Mouse (Mus musculus) myocyte (in vitro differentiated cells): ENCODE measurements at regions not wholly inside any gene's neighbourhood (a gene's known extent, or its start where the extent isn't known, plus 50 kb on each side); places are given as distances from the start of the nearest gene placed in this dataset.

Experiments used
- H3K27me3 ChIP-seq: one replicate; pipeline ENCODE4 v1.6.1; 2011; ENCODE audit not compliant: control insufficient read depth, insufficient read depth, insufficient read length
- H3K36me3 ChIP-seq: one replicate; pipeline ENCODE4 v1.6.1; 2011; ENCODE audit not compliant: control insufficient read depth, insufficient read depth
- H3K4me2 ChIP-seq: one replicate; pipeline ENCODE4 v1.6.1; 2011; ENCODE audit warnings: low read depth, control low read depth
- H3K4me3 ChIP-seq: one replicate; pipeline ENCODE4 v1.5.1; 2011; ENCODE audit warnings: mild to moderate bottlenecking, control low read depth, moderate library complexity
- H3K79me2 ChIP-seq: one replicate; pipeline ENCODE4 v1.6.1; 2011; ENCODE audit not compliant: control insufficient read depth, insufficient read depth
- H3ac ChIP-seq: one replicate; pipeline ENCODE4 v1.6.1; 2011; ENCODE audit not compliant: control insufficient read depth, insufficient read length
- CEBPB ChIP-seq: IDR thresholded peaks from 2 replicates; pipeline ENCODE4 v1.6.1; 2011; ENCODE audit warnings: mild to moderate bottlenecking, moderate library complexity; ENCODE audit not compliant: poor library complexity, insufficient read depth, severe bottlenecking
- E2F4 ChIP-seq: IDR thresholded peaks from one replicate; pipeline ENCODE4 v1.6.1; 2011; ENCODE audit warnings: mild to moderate bottlenecking, control low read depth, moderate library complexity; ENCODE audit not compliant: insufficient read depth
- MAX ChIP-seq: IDR thresholded peaks from one replicate; pipeline ENCODE4 v1.6.1; 2011; ENCODE audit warnings: low read depth, mild to moderate bottlenecking, control low read depth
- MYOD1 ChIP-seq, 3 experiments: IDR thresholded peaks; one replicate each; pipeline ENCODE4 v1.6.1; 2011; ENCODE audit warnings: control low read depth in 2 of 3, low read depth in 2 of 3, mild to moderate bottlenecking in 2 of 3, moderate library complexity in 1 of 3; ENCODE audit not compliant: insufficient read length in 2 of 3, control insufficient read depth in 1 of 3
- MYOG ChIP-seq, 3 experiments: IDR thresholded peaks; one replicate each; pipeline ENCODE4 v1.6.1; 2011; ENCODE audit warnings: control low read depth in 2 of 3, low read depth in 2 of 3, mild to moderate bottlenecking in 2 of 3; ENCODE audit not compliant: insufficient read length in 2 of 3, control insufficient read depth in 1 of 3, insufficient read depth in 1 of 3
- POLR2A ChIP-seq: IDR thresholded peaks from one replicate; pipeline ENCODE4 v1.6.1; 2011; ENCODE audit warnings: low read depth, mild to moderate bottlenecking, control low read depth, moderate library complexity; ENCODE audit not compliant: insufficient read length
- POLR2AphosphoS2 ChIP-seq: IDR thresholded peaks from one replicate; pipeline ENCODE4 v1.6.1; 2011; ENCODE audit warnings: low read depth, control low read depth; ENCODE audit not compliant: insufficient read length
- REST ChIP-seq: IDR thresholded peaks from one replicate; pipeline ENCODE4 v1.6.1; 2011; ENCODE audit warnings: mild to moderate bottlenecking, control low read depth, moderate library complexity; ENCODE audit not compliant: insufficient read depth, insufficient read length
- SRF ChIP-seq: IDR thresholded peaks from one replicate; pipeline ENCODE4 v1.6.1; 2011; ENCODE audit warnings: low read depth; ENCODE audit not compliant: control insufficient read depth, insufficient read length
- TCF12 ChIP-seq: IDR thresholded peaks from one replicate; pipeline ENCODE4 v1.6.1; 2011; ENCODE audit warnings: mild to moderate bottlenecking, control low read depth; ENCODE audit not compliant: poor library complexity, insufficient read depth, severe bottlenecking
- TCF3 ChIP-seq: IDR thresholded peaks from one replicate; pipeline ENCODE4 v1.6.1; 2011; ENCODE audit warnings: low read depth, control low read depth; ENCODE audit not compliant: insufficient read length
- USF1 ChIP-seq: IDR thresholded peaks from one replicate; pipeline ENCODE4 v1.6.1; 2011; ENCODE audit warnings: low read depth, mild to moderate bottlenecking, control low read depth, moderate library complexity

DNA sequence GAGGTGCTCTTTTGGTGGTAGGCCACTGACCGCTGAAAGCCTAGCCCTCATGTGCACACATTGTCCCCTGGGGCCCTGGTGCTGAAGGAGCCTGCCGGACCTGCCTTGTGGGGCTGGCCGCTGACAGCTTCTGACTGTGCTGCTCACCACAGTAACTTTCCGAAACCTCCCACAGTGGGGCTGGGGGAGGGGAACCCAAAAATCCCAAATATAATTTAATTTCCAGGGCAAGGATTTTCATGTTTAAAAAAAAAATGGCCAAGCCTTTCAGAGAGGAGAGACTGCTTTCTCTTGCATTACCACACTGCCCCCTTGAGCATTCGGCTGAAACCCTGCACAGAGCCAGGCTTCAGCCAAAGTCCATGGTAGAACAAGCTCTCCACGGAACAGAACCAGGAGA is 81.5 kb downstream of the Pctp start:
- H3K36me3 ChIP-seq, result no peaks in the 10 kb centered on the region
- no peaks in the 10 kb centered on the region for H3K27me3 ChIP-seq
- no peak for TF ChIP-seq TCF12
- no peak for TF ChIP-seq REST
- TF ChIP-seq CEBPB, result no peak
- no peak for TF ChIP-seq MYOD1 (IDR thresholded peaks at IDR 0.05; ENCODE audit: control insufficient read depth in 1 of 3, insufficient read length in 2 of 3, low read depth in 2 of 3)
- TF ChIP-seq POLR2AphosphoS2, result no peak
- no peak for TF ChIP-seq SRF
- TF ChIP-seq MAX, result no peak
- no peak for TF ChIP-seq MYOG (IDR thresholded peaks at IDR 0.05; ENCODE audit: control insufficient read depth in 1 of 3, insufficient read depth in 1 of 3, insufficient read length in 2 of 3, low read depth in 2 of 3)
- TF ChIP-seq USF1, result no peak
- TF ChIP-seq POLR2A, result no peak

DNA sequence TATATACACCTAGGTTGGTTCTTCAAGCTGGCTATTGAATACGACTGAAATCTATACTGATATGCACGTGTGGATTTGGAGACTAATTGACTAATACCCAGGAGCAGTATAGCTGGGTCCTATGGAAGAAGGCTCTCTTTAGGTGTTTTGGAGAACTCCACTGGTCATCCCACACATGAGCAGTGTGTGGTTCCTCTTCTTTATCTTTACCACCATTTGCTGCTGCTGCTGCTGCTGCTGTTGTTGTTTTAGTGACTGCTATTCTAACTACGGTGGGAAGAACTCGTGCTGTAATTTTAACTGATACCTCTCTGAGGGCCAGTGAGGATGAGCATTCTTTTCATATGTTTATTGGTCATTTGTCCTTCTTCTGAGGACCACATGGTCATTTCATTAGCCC is 86.9 kb downstream of the Pctp start:
- TF ChIP-seq POLR2AphosphoS2 (no peak), SRF (no peak), POLR2A (no peak), MYOD1 (IDR thresholded peaks at IDR 0.05; ENCODE audit: control insufficient read depth in 1 of 3, insufficient read length in 2 of 3, low read depth in 2 of 3) (no peak), REST (no peak), TCF3 (no peak), MAX (no peak), MYOG (IDR thresholded peaks at IDR 0.05; ENCODE audit: control insufficient read depth in 1 of 3, insufficient read depth in 1 of 3, insufficient read length in 2 of 3, low read depth in 2 of 3) (no peak), USF1 (no peak), E2F4 (no peak), TCF12 (no peak), CEBPB (no peak)
- Histone ChIP-seq H3K79me2 (no peaks in the 10 kb centered on the region), H3K4me2 (no peak overlapping the region), H3K27me3 (no peaks in the 10 kb centered on the region), H3K4me3 (no peak overlapping the region), H3ac (no peak overlapping the region), H3K36me3 (no peaks in the 10 kb centered on the region)

More for the DNA sequence above, 81.5 kb downstream of the Pctp start:
- H3K79me2 ChIP-seq, result no peaks in the 10 kb centered on the region
- H3K4me2 ChIP-seq, result no peak overlapping the region
- H3ac ChIP-seq, result no peak overlapping the region
- no peak overlapping the region for H3K4me3 ChIP-seq

DNA sequence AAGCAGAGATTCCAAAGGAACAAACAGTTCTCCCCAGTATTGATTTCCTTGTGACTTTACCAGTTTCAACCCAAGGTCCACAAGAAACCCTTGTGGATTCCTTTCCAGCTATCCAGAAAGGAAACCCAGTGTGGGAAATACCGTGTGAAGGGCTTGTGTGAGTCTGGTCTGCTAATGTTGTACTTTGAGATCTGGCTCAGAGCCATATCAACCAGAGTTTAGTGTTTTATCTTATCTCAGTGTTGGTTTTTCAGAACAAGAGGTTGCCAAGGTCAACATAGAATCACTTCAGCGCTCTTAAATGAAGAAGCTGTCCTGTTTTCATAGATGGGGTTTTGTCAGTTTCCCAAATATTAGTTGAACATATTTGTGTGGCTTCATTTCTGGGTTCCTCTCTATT is 88.1 kb downstream of the Pctp start:
- Histone ChIP-seq H3K79me2 (no peaks in the 10 kb centered on the region), H3K4me2 (no peak overlapping the region), H3ac (no peak overlapping the region), H3K36me3 (no peaks in the 10 kb centered on the region), H3K27me3 (no peaks in the 10 kb centered on the region), H3K4me3 (no peak overlapping the region)
- no peak for TF ChIP-seq E2F4
- TF ChIP-seq TCF12, result no peak
- TF ChIP-seq POLR2A, result no peak
- no peak for TF ChIP-seq MAX
- TF ChIP-seq USF1, result no peak
- TF ChIP-seq MYOD1 (IDR thresholded peaks at IDR 0.05; ENCODE audit: control insufficient read depth in 1 of 3, insufficient read length in 2 of 3, low read depth in 2 of 3), result no peak
- TF ChIP-seq MYOG (IDR thresholded peaks at IDR 0.05; ENCODE audit: control insufficient read depth in 1 of 3, insufficient read depth in 1 of 3, insufficient read length in 2 of 3, low read depth in 2 of 3), result no peak
- TF ChIP-seq TCF3, result no peak
- no peak for TF ChIP-seq POLR2AphosphoS2
- TF ChIP-seq CEBPB, result no peak
- no peak for TF ChIP-seq REST
- TF ChIP-seq SRF, result no peak

DNA sequence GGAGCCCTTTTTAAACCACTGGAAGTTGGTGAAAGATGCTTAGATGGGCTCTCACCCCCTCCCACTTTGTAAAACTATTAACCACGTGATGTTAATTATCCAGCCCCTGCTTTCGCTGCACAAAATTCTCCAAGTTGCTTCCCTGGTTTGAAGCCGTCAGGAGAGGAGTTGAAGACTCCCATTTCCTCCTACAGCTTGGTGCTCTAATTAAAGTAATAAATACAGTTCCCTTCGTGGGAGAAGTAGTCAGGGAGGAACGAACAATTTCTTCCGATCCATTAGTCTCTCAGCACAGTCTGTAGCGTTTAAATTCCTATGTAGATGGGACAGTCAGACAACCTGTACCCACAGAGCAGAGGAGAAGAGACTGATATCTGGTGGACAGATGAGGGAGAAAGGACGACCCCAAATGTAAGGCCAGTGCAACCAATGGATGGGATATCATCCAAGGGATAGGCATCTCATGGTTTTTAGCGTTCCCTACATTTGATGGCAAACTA is 101.4 kb downstream of the Pctp start:
- no peak overlapping the region for H3K4me3 ChIP-seq
- H3K36me3 ChIP-seq, result no peaks in the 10 kb centered on the region
- H3ac ChIP-seq, result no peak overlapping the region
- H3K4me2 ChIP-seq, result no peak overlapping the region
- no peaks in the 10 kb centered on the region for H3K79me2 ChIP-seq
- TF ChIP-seq POLR2AphosphoS2 (no peak), TCF12 (no peak), CEBPB (no peak), E2F4 (no peak), MAX (no peak), POLR2A (no peak), MYOD1 (IDR thresholded peaks at IDR 0.05; ENCODE audit: control insufficient read depth in 1 of 3, insufficient read length in 2 of 3, low read depth in 2 of 3) (no peak), TCF3 (no peak), MYOG (IDR thresholded peaks at IDR 0.05; ENCODE audit: control insufficient read depth in 1 of 3, insufficient read depth in 1 of 3, insufficient read length in 2 of 3, low read depth in 2 of 3) (no peak), USF1 (no peak), REST (no peak), SRF (no peak)
- H3K27me3 ChIP-seq, result no peaks in the 10 kb centered on the region
